Mouse (Mus musculus) neural tube, embryonic 12.5 days (tissue): ENCODE results near the gene Pde1c. TPM values are rescaled to one million over a fixed set of nuclear protein-coding genes. Genes with fewer than 3 reads are reported as not detected.
A peak's percentile ranks its signal among the peaks of the same experiment; 100 is the strongest.

Source experiments
- ATAC-seq: fragments of 200-750 bp; cut with Nextera tagmentation; 2 replicates; pipeline ENCODE4 v1.8.0; 2017; ENCODE audit warnings: low read depth, mild to moderate bottlenecking, moderate TSS enrichment, moderate library complexity; ENCODE audit not compliant: low FRiP score
- H3K27ac ChIP-seq: fragments of 300-500 bp; sonication (generic); 2 replicates; pipeline ENCODE4 v1.5.1; 2016
- H3K27me3 ChIP-seq: fragments of 300-500 bp; sonication (generic); replicated peaks from 2 replicates; pipeline ENCODE4 v1.6.1; 2016; ENCODE audit warnings: mild to moderate bottlenecking
- H3K36me3 ChIP-seq: fragments of 300-500 bp; sonication (generic); 2 replicates; pipeline ENCODE4 v1.6.1; 2016; ENCODE audit warnings: mild to moderate bottlenecking
- H3K4me1 ChIP-seq: fragments of 300-500 bp; sonication (generic); 2 replicates; pipeline ENCODE4 v1.6.1; 2016
- H3K4me2 ChIP-seq: fragments of 300-500 bp; sonication (generic); replicated peaks from 2 replicates; pipeline ENCODE4 v1.6.1; 2016; ENCODE audit warnings: mild to moderate bottlenecking
- H3K4me3 ChIP-seq: fragments of 300-500 bp; sonication (generic); 2 replicates; pipeline ENCODE4 v1.5.1; 2016
- H3K9ac ChIP-seq: fragments of 300-500 bp; sonication (generic); 2 replicates; pipeline ENCODE4 v1.6.1; 2016; ENCODE audit warnings: mild to moderate bottlenecking
- H3K9me3 ChIP-seq: fragments of 300-500 bp; sonication (generic); 2 replicates; pipeline ENCODE4 v1.6.1; 2016; ENCODE audit warnings: mild to moderate bottlenecking
- WGBS: fragments of 180-500 bp; shearing (Covaris S2); methylation state at CpG from one replicate; pipeline ENCODE4 v1.1.7; 2016; 5-methylcytosine and 5-hydroxymethylcytosine counted together
- polyA plus RNA-seq: library from polyadenylated mRNA; unstranded; fragments of >200 nt; fragmentation: Nextera tagmentation; extraction: Ambion mirVana; gene quantifications from 2 replicates; pipeline ENCODE4 v1.2.1, GENCODE M21; 2016

Pde1c gene
- polyA plus RNA-seq, 1 experiment from 2014 or later, result 5.2 TPM

GRCm38 (mm10) chr6:56422866-56423265, 146.0 kb downstream of the Pde1c start:
- Histone ChIP-seq H3K9ac (no peak overlapping the region), H3K4me1 (no peaks in the 10 kb centered on the region), H3K36me3 (no peaks in the 10 kb centered on the region), H3K9me3 (no peaks in the 10 kb centered on the region), H3K4me3 (no peak overlapping the region), H3K4me2 (no peak overlapping the region), H3K27me3 (no peaks in the 10 kb centered on the region), H3K27ac (no peak overlapping the region)
- ATAC-seq, result no peak
- 80% methylated on average over 3 of the region's 3 CpGs for WGBS

GRCm38 (mm10) chr6:56416191-56416590, 152.7 kb downstream of the Pde1c start:
- Histone ChIP-seq H3K27me3 (no peaks in the 10 kb centered on the region), H3K4me1 (no peaks in the 10 kb centered on the region), H3K9ac (no peak overlapping the region), H3K36me3 (no peaks in the 10 kb centered on the region), H3K9me3 (no peaks in the 10 kb centered on the region), H3K4me3 (no peak overlapping the region), H3K27ac (no peak overlapping the region), H3K4me2 (no peak overlapping the region)
- 82% methylated on average over 4 of the region's 4 CpGs for WGBS
- no peak for ATAC-seq

GRCm38 (mm10) chr6:56389178-56389577, 179.7 kb downstream of the Pde1c start:
- Histone ChIP-seq H3K9ac (no peak overlapping the region), H3K9me3 (no peaks in the 10 kb centered on the region), H3K4me3 (no peak overlapping the region), H3K36me3 (no peaks in the 10 kb centered on the region), H3K27ac (no peak overlapping the region), H3K4me2 (no peak overlapping the region), H3K27me3 (no peaks in the 10 kb centered on the region), H3K4me1 (no peaks in the 10 kb centered on the region)
- ATAC-seq, result no peak
- 81% methylated on average over 5 of the region's 5 CpGs for WGBS

GRCm38 (mm10) chr6:56376359-56376758, 192.5 kb downstream of the Pde1c start:
- WGBS, result 88% methylated on average over 3 of the region's 3 CpGs
- H3K36me3 ChIP-seq, result no peaks in the 10 kb centered on the region
- no peak overlapping the region for H3K4me3 ChIP-seq
- no peak overlapping the region for H3K9ac ChIP-seq
- H3K27me3 ChIP-seq, result no peaks in the 10 kb centered on the region; the same call in 1 of the 2 replicates
- peaks cover 5% of the 10 kb centered on the region; the same call in 1 of the 2 replicates for H3K4me1 ChIP-seq
- H3K27ac ChIP-seq, result no peak overlapping the region
- ATAC-seq, result no peak
- no peaks in the 10 kb centered on the region for H3K9me3 ChIP-seq
- H3K4me2 ChIP-seq, result no peak overlapping the region

- Histone ChIP-seq H3K9ac (no peak overlapping the region), H3K27ac (no peak overlapping the region), H3K4me3 (no peak overlapping the region), H3K9me3 (no peaks in the 10 kb centered on the region), H3K36me3 (no peaks in the 10 kb centered on the region), H3K4me2 (no peak overlapping the region), H3K27me3 (no peaks in the 10 kb centered on the region; the same call in 1 of the 2 replicates), H3K4me1 (peaks cover 5% of the 10 kb centered on the region; the same call in 1 of the 2 replicates)
- ATAC-seq, result no peak
- 88% methylated on average over 5 of the region's 5 CpGs for WGBS
Measured at GRCm38 (mm10) chr6:56374180-56374579, 194.7 kb downstream of the Pde1c start.

GRCm38 (mm10) chr6:56373753-56374152, 195.2 kb downstream of the Pde1c start:
- Histone ChIP-seq H3K27ac (no peak overlapping the region), H3K27me3 (no peaks in the 10 kb centered on the region; the same call in 1 of the 2 replicates), H3K4me1 (peaks cover 5% of the 10 kb centered on the region; the same call in 1 of the 2 replicates), H3K36me3 (no peaks in the 10 kb centered on the region), H3K9ac (no peak overlapping the region), H3K4me2 (no peak overlapping the region), H3K9me3 (no peaks in the 10 kb centered on the region), H3K4me3 (no peak overlapping the region)
- ATAC-seq, result 0 out of 2 replicates have a peak, but pooled peaks have one; percentile 36
- 89% methylated on average over 3 of the region's 3 CpGs for WGBS

- Histone ChIP-seq H3K4me2 (no peak overlapping the region), H3K9ac (no peak overlapping the region), H3K4me1 (peaks cover 5% of the 10 kb centered on the region; the same call in 1 of the 2 replicates), H3K27me3 (no peaks in the 10 kb centered on the region; the same call in 1 of the 2 replicates), H3K4me3 (no peak overlapping the region), H3K9me3 (no peaks in the 10 kb centered on the region), H3K27ac (no peak overlapping the region), H3K36me3 (no peaks in the 10 kb centered on the region)
- WGBS, result 61% methylated on average over 10 of the region's 10 CpGs
- peak; percentile 59; the same call in 1 of the 2 replicates for ATAC-seq
Measured at GRCm38 (mm10) chr6:56373046-56373751, 195.7 kb downstream of the Pde1c start.

GRCm38 (mm10) chr6:56369462-56369861, 199.4 kb downstream of the Pde1c start:
- no peaks in the 10 kb centered on the region; the same call in 1 of the 2 replicates for H3K27me3 ChIP-seq
- 78% methylated on average over 13 of the region's 13 CpGs for WGBS
- H3K9ac ChIP-seq, result no peak overlapping the region
- H3K4me1 ChIP-seq, result peaks cover 5% of the 10 kb centered on the region; the same call in 1 of the 2 replicates
- no peaks in the 10 kb centered on the region for H3K36me3 ChIP-seq
- no peak overlapping the region for H3K27ac ChIP-seq
- no peak overlapping the region for H3K4me3 ChIP-seq
- no peaks in the 10 kb centered on the region for H3K9me3 ChIP-seq
- no peak overlapping the region for H3K4me2 ChIP-seq
- ATAC-seq, result no peak

GRCm38 (mm10) chr6:56368116-56368515, 200.8 kb downstream of the Pde1c start:
- Histone ChIP-seq H3K9ac (no peak overlapping the region), H3K9me3 (no peaks in the 10 kb centered on the region), H3K4me3 (no peak overlapping the region), H3K36me3 (no peaks in the 10 kb centered on the region), H3K4me2 (no peak overlapping the region), H3K4me1 (no peaks in the 10 kb centered on the region), H3K27me3 (no peaks in the 10 kb centered on the region; the same call in 1 of the 2 replicates), H3K27ac (no peak overlapping the region)
- no peak for ATAC-seq
- WGBS, result 64% methylated on average over 1 of the region's 1 CpGs

GRCm38 (mm10) chr6:56367257-56367656, 201.6 kb downstream of the Pde1c start:
- H3K36me3 ChIP-seq, result no peaks in the 10 kb centered on the region
- no peak overlapping the region for H3K9ac ChIP-seq
- H3K27me3 ChIP-seq, result no peaks in the 10 kb centered on the region; the same call in 1 of the 2 replicates
- ATAC-seq, result no peak
- peaks cover 3% of the 10 kb centered on the region; the same call in 1 of the 2 replicates for H3K4me1 ChIP-seq
- H3K4me2 ChIP-seq, result no peak overlapping the region
- H3K27ac ChIP-seq, result no peak overlapping the region
- no peaks in the 10 kb centered on the region for H3K9me3 ChIP-seq
- H3K4me3 ChIP-seq, result no peak overlapping the region

GRCm38 (mm10) chr6:56362650-56363049, 206.3 kb downstream of the Pde1c start:
- ATAC-seq, result peak; percentile 78
- 10% methylated on average over 5 of the region's 5 CpGs for WGBS
- Histone ChIP-seq H3K27ac (no peak overlapping the region), H3K9me3 (no peaks in the 10 kb centered on the region), H3K9ac (peak overlapping the region; percentile 58; the same call in 1 of the 2 replicates), H3K4me3 (peak overlapping the region; percentile 45; the same call in 1 of the 2 replicates), H3K4me1 (peaks cover 13% of the 10 kb centered on the region), H3K27me3 (no peaks in the 10 kb centered on the region), H3K4me2 (peak overlapping the region; percentile 93), H3K36me3 (no peaks in the 10 kb centered on the region)

GRCm38 (mm10) chr6:56362128-56362545, 206.8 kb downstream of the Pde1c start:
- Histone ChIP-seq H3K9ac (peak overlapping the region; percentile 58), H3K27me3 (no peaks in the 10 kb centered on the region), H3K4me2 (peak overlapping the region; percentile 93), H3K27ac (no peak overlapping the region), H3K4me1 (peaks cover 13% of the 10 kb centered on the region), H3K9me3 (no peaks in the 10 kb centered on the region), H3K4me3 (peak overlapping the region; percentile 45), H3K36me3 (no peaks in the 10 kb centered on the region)
- WGBS, result 1% methylated on average over 10 of the region's 10 CpGs
- peak; percentile 96 for ATAC-seq
